Mouse (Mus musculus): Measurements from ENCODE around the gene Parp11. TPM values are rescaled to one million over a fixed set of nuclear protein-coding genes. Genes with fewer than 3 reads are reported as not detected.

Parp11 gene
- polyA plus RNA-seq, 1 experiment from 2014 or later = 111 TPM

- no peak overlapping the region for H3K9ac ChIP-seq (replicated peaks; ENCODE audit: low read length)
- no peaks in the 10 kb centered on the region for H3K27me3 ChIP-seq (ENCODE audit: control insufficient read depth, insufficient read depth, low read length)
- no peaks in the 10 kb centered on the region for H3K4me1 ChIP-seq (ENCODE audit: control insufficient read depth, insufficient read depth, low read length)
- H3K9me3 ChIP-seq (ENCODE audit: control insufficient read depth, low read length) = no peaks in the 10 kb centered on the region
- no peak overlapping the region for H3K27ac ChIP-seq (replicated peaks; ENCODE audit: low read depth, low read length)
- no peak overlapping the region for H3K4me2 ChIP-seq (ENCODE audit: low read length)
- no peak overlapping the region for H3K4me3 ChIP-seq (replicated peaks; ENCODE audit: low read depth, low read length)
- ATAC-seq (ENCODE audit: low FRiP score, low TSS enrichment) (no peak), DNase-seq (no peak)
- WGBS = 85% methylated on average over 9 of the region's 9 CpGs
- H3K36me3 ChIP-seq (ENCODE audit: control insufficient read depth, insufficient read depth, low read length) = no peaks in the 10 kb centered on the region
Observed at GRCm38 (mm10) chr6:127522326-127522725, 75.7 kb downstream of the Parp11 start.

- Histone ChIP-seq H3K9ac (replicated peaks; ENCODE audit: low read length) (no peak overlapping the region), H3K27me3 (ENCODE audit: control insufficient read depth, insufficient read depth, low read length) (no peaks in the 10 kb centered on the region), H3K4me2 (ENCODE audit: low read length) (no peak overlapping the region), H3K4me1 (ENCODE audit: control insufficient read depth, insufficient read depth, low read length) (no peaks in the 10 kb centered on the region), H3K36me3 (ENCODE audit: control insufficient read depth, insufficient read depth, low read length) (no peaks in the 10 kb centered on the region), H3K4me3 (replicated peaks; ENCODE audit: low read depth, low read length) (no peak overlapping the region), H3K9me3 (ENCODE audit: control insufficient read depth, low read length) (no peaks in the 10 kb centered on the region), H3K27ac (replicated peaks; ENCODE audit: low read depth, low read length) (no peak overlapping the region)
- ATAC-seq (ENCODE audit: low FRiP score, low TSS enrichment) (no peak), DNase-seq (peak; percentile 87)
- 34% methylated on average over 8 of the region's 8 CpGs for WGBS
Observed at GRCm38 (mm10) chr6:127524442-127524841, 77.8 kb downstream of the Parp11 start.

- DNase-seq = no peak
- H3K9ac ChIP-seq (replicated peaks; ENCODE audit: low read length) = no peak overlapping the region
Observed at GRCm38 (mm10) chr6:127528625-127529024, 82.0 kb downstream of the Parp11 start.

GRCm38 (mm10) chr6:127529451-127529850 is 82.8 kb downstream of the Parp11 start:
- H3K36me3 ChIP-seq (ENCODE audit: control insufficient read depth, insufficient read depth, low read length) = no peaks in the 10 kb centered on the region
- H3K27me3 ChIP-seq (ENCODE audit: control insufficient read depth, insufficient read depth, low read length) = no peaks in the 10 kb centered on the region
- ATAC-seq (ENCODE audit: low FRiP score, low TSS enrichment) (no peak), DNase-seq (peak; percentile 78)
- no peak overlapping the region for H3K4me2 ChIP-seq (ENCODE audit: low read length)
- H3K27ac ChIP-seq (replicated peaks; ENCODE audit: low read depth, low read length) = no peak overlapping the region
- no peak overlapping the region for H3K9ac ChIP-seq (replicated peaks; ENCODE audit: low read length)
- no peak overlapping the region for H3K4me3 ChIP-seq (replicated peaks; ENCODE audit: low read depth, low read length)
- 78% methylated on average over 2 of the region's 2 CpGs for WGBS
- no peaks in the 10 kb centered on the region for H3K9me3 ChIP-seq (ENCODE audit: control insufficient read depth, low read length)
- H3K4me1 ChIP-seq (ENCODE audit: control insufficient read depth, insufficient read depth, low read length) = no peaks in the 10 kb centered on the region

More at GRCm38 (mm10) chr6:127528625-127529024, 82.0 kb downstream of the Parp11 start:
- Histone ChIP-seq H3K27me3 (ENCODE audit: control insufficient read depth, insufficient read depth, low read length) (no peaks in the 10 kb centered on the region), H3K4me3 (replicated peaks; ENCODE audit: low read depth, low read length) (no peak overlapping the region), H3K4me1 (ENCODE audit: control insufficient read depth, insufficient read depth, low read length) (no peaks in the 10 kb centered on the region), H3K9me3 (ENCODE audit: control insufficient read depth, low read length) (no peaks in the 10 kb centered on the region), H3K36me3 (ENCODE audit: control insufficient read depth, insufficient read depth, low read length) (no peaks in the 10 kb centered on the region), H3K27ac (replicated peaks; ENCODE audit: low read depth, low read length) (no peak overlapping the region), H3K4me2 (ENCODE audit: low read length) (no peak overlapping the region)
- WGBS = 87% methylated on average over 7 of the region's 7 CpGs
- no peak for ATAC-seq (ENCODE audit: low FRiP score, low TSS enrichment)

- Histone ChIP-seq H3K27ac (replicated peaks; ENCODE audit: low read depth, low read length) (no peak overlapping the region), H3K9me3 (ENCODE audit: control insufficient read depth, low read length) (no peaks in the 10 kb centered on the region), H3K9ac (replicated peaks; ENCODE audit: low read length) (no peak overlapping the region), H3K27me3 (ENCODE audit: control insufficient read depth, insufficient read depth, low read length) (no peaks in the 10 kb centered on the region), H3K36me3 (ENCODE audit: control insufficient read depth, insufficient read depth, low read length) (no peaks in the 10 kb centered on the region), H3K4me3 (replicated peaks; ENCODE audit: low read depth, low read length) (no peak overlapping the region), H3K4me2 (ENCODE audit: low read length) (no peak overlapping the region), H3K4me1 (ENCODE audit: control insufficient read depth, insufficient read depth, low read length) (no peaks in the 10 kb centered on the region)
- WGBS = 63% methylated on average over 3 of the region's 3 CpGs
- DNase-seq (no peak), ATAC-seq (ENCODE audit: low FRiP score, low TSS enrichment) (no peak)
Observed at GRCm38 (mm10) chr6:127530206-127530605, 83.6 kb downstream of the Parp11 start.

- Histone ChIP-seq H3K4me1 (ENCODE audit: control insufficient read depth, insufficient read depth, low read length) (no peaks in the 10 kb centered on the region), H3K36me3 (ENCODE audit: control insufficient read depth, insufficient read depth, low read length) (no peaks in the 10 kb centered on the region), H3K4me3 (replicated peaks; ENCODE audit: low read depth, low read length) (no peak overlapping the region), H3K9ac (replicated peaks; ENCODE audit: low read length) (no peak overlapping the region), H3K27me3 (ENCODE audit: control insufficient read depth, insufficient read depth, low read length) (no peaks in the 10 kb centered on the region), H3K4me2 (ENCODE audit: low read length) (no peak overlapping the region), H3K27ac (replicated peaks; ENCODE audit: low read depth, low read length) (no peak overlapping the region), H3K9me3 (ENCODE audit: control insufficient read depth, low read length) (no peaks in the 10 kb centered on the region)
- no peak for ATAC-seq (ENCODE audit: low FRiP score, low TSS enrichment)
- 49% methylated on average over 3 of the region's 3 CpGs for WGBS
- no peak for DNase-seq
Observed at GRCm38 (mm10) chr6:127531412-127532205, 85.0 kb downstream of the Parp11 start.

- Histone ChIP-seq H3K27ac (replicated peaks; ENCODE audit: low read depth, low read length) (no peak overlapping the region), H3K4me1 (ENCODE audit: control insufficient read depth, insufficient read depth, low read length) (no peaks in the 10 kb centered on the region), H3K9me3 (ENCODE audit: control insufficient read depth, low read length) (no peaks in the 10 kb centered on the region), H3K4me2 (ENCODE audit: low read length) (no peak overlapping the region), H3K27me3 (ENCODE audit: control insufficient read depth, insufficient read depth, low read length) (no peaks in the 10 kb centered on the region), H3K4me3 (replicated peaks; ENCODE audit: low read depth, low read length) (no peak overlapping the region), H3K36me3 (ENCODE audit: control insufficient read depth, insufficient read depth, low read length) (no peaks in the 10 kb centered on the region), H3K9ac (replicated peaks; ENCODE audit: low read length) (no peak overlapping the region)
- 88% methylated on average over 5 of the region's 5 CpGs for WGBS
- no peak for ATAC-seq (ENCODE audit: low FRiP score, low TSS enrichment)
- DNase-seq = no peak
Observed at GRCm38 (mm10) chr6:127532304-127532703, 85.7 kb downstream of the Parp11 start.

GRCm38 (mm10) chr6:127533766-127534165 is 87.1 kb downstream of the Parp11 start:
- WGBS = 82% methylated on average over 5 of the region's 5 CpGs

GRCm38 (mm10) chr6:127537035-127537434 is 90.4 kb downstream of the Parp11 start:
- Histone ChIP-seq H3K36me3 (ENCODE audit: control insufficient read depth, insufficient read depth, low read length) (no peaks in the 10 kb centered on the region), H3K4me1 (ENCODE audit: control insufficient read depth, insufficient read depth, low read length) (no peaks in the 10 kb centered on the region), H3K27ac (replicated peaks; ENCODE audit: low read depth, low read length) (no peak overlapping the region), H3K27me3 (ENCODE audit: control insufficient read depth, insufficient read depth, low read length) (no peaks in the 10 kb centered on the region), H3K4me2 (ENCODE audit: low read length) (no peak overlapping the region), H3K9ac (replicated peaks; ENCODE audit: low read length) (no peak overlapping the region), H3K4me3 (replicated peaks; ENCODE audit: low read depth, low read length) (no peak overlapping the region), H3K9me3 (ENCODE audit: control insufficient read depth, low read length) (no peaks in the 10 kb centered on the region)
- ATAC-seq (ENCODE audit: low FRiP score, low TSS enrichment) = no peak
- 84% methylated on average over 7 of the region's 7 CpGs for WGBS
- no peak for DNase-seq

More at GRCm38 (mm10) chr6:127533766-127534165, 87.1 kb downstream of the Parp11 start:
- Histone ChIP-seq H3K4me3 (replicated peaks; ENCODE audit: low read depth, low read length) (no peak overlapping the region), H3K4me2 (ENCODE audit: low read length) (no peak overlapping the region), H3K27ac (replicated peaks; ENCODE audit: low read depth, low read length) (no peak overlapping the region), H3K36me3 (ENCODE audit: control insufficient read depth, insufficient read depth, low read length) (no peaks in the 10 kb centered on the region), H3K27me3 (ENCODE audit: control insufficient read depth, insufficient read depth, low read length) (no peaks in the 10 kb centered on the region), H3K9ac (replicated peaks; ENCODE audit: low read length) (no peak overlapping the region), H3K9me3 (ENCODE audit: control insufficient read depth, low read length) (no peaks in the 10 kb centered on the region), H3K4me1 (ENCODE audit: control insufficient read depth, insufficient read depth, low read length) (no peaks in the 10 kb centered on the region)
- DNase-seq (no peak), ATAC-seq (ENCODE audit: low FRiP score, low TSS enrichment) (no peak)

Measured in midbrain, embryonic 14.5 days (tissue).